Mouse (Mus musculus): Measurements from ENCODE around the gene Tgm5. TPM values are rescaled to one million over a fixed set of nuclear protein-coding genes. Genes with fewer than 3 reads are reported as not detected.

Tgm5 gene
- total RNA-seq (2023) = not detected

GRCm38 (mm10) chr2:121085480-121086185 lies at the start of gene Tgm5:
Gene Tgm5 (minus strand): TSS chr2:121085841.

GRCm38 (mm10) chr2:121109695-121110094 lies 24.1 kb upstream of the Tgm5 start, which contains the start of gene Tgm7:
Gene Tgm7 (minus strand): TSS chr2:121109795.

GRCm38 (mm10) chr2:121036733-121037341 lies 48.8 kb downstream of the Tgm5 start, which contains the start of gene Epb42:
Gene Epb42 (minus strand): TSS chr2:121037072.

GRCm38 (mm10) chr2:121007925-121008663 lies 77.5 kb downstream of the Tgm5 start, which contains the start of gene Ccndbp1:
Gene Ccndbp1 (plus strand): TSS chr2:121008403.

Other genes starting within 250 kb of the Tgm5 start
- 10 to 100 TPM; 15.4 to 18.1 TPM for gene Cdan1, start 235.7 kb downstream of the Tgm5 start, total RNA-seq (2023)
- gene Ttbk2, start 235.2 kb downstream of the Tgm5 start, total RNA-seq (2023) = 1 to 10 TPM; 7.3 to 7.8 TPM
- 10 to 100 TPM; 24.0 to 30.2 TPM for gene Ubr1, start 115.1 kb downstream of the Tgm5 start, total RNA-seq (2023)
- 10 to 100 TPM in 1 of 2 experiments, 1 to 10 TPM in 1; 8.4 to 10.2 TPM for gene Tmem62, start 108.8 kb downstream of the Tgm5 start, total RNA-seq (2023)
- 10 to 100 TPM; 53.2 to 57.8 TPM for gene Ccndbp1, start 77.4 kb downstream of the Tgm5 start, total RNA-seq (2023)
- 1 to 10 TPM in 1 of 2 experiments, not detected in 1; 1.2 TPM for gene Epb42, start 48.8 kb downstream of the Tgm5 start, total RNA-seq (2023)
- not detected for gene Tgm7, start 24.0 kb upstream of the Tgm5 start, total RNA-seq (2023)
- gene Adal, start 54.6 kb upstream of the Tgm5 start, total RNA-seq (2023) = 1 to 10 TPM; 6.4 to 8.8 TPM
- gene Lcmt2, start 54.8 kb upstream of the Tgm5 start, total RNA-seq (2023) = 1 to 10 TPM; 5.0 to 5.8 TPM
- 10 to 100 TPM; 53.2 to 54.1 TPM for gene Tubgcp4, start 84.8 kb upstream of the Tgm5 start, total RNA-seq (2023)
- gene Zscan29, start 85.3 kb upstream of the Tgm5 start, total RNA-seq (2023) = 10 to 100 TPM; 21.2 to 25.5 TPM
- gene Trp53bp1, start 185.6 kb upstream of the Tgm5 start, total RNA-seq (2023) = 10 to 100 TPM; 28.9 to 29.0 TPM
- gene Map1a, start 203.8 kb upstream of the Tgm5 start, total RNA-seq (2023) = 1 to 10 TPM in 1 of 2 experiments, under 1 TPM in 1; 0.18 to 1.5 TPM

All from monocyte, adult 59 days (primary cell).